Mouse (Mus musculus): ENCODE measurements at regions not wholly inside any gene's neighbourhood (a gene's known extent, or its start where the extent isn't known, plus 50 kb on each side); places are given as distances from the start of the nearest gene placed in this dataset.

GRCm38 (mm10) chr2:74930702-74931101 is 105.1 kb downstream of the Mtx2 start:
- H3K27me3 ChIP-seq, result peaks cover 3% of the 10 kb centered on the region; the same call in 1 of the 2 replicates
- WGBS, result 71% methylated on average over 3 of the region's 3 CpGs
- no peaks in the 10 kb centered on the region for H3K36me3 ChIP-seq
- no peak overlapping the region for H3K4me2 ChIP-seq
- peaks cover 6% of the 10 kb centered on the region for H3K4me1 ChIP-seq (replicated peaks)
- H3K27ac ChIP-seq, result no peak overlapping the region
- H3K9me3 ChIP-seq (replicated peaks), result no peaks in the 10 kb centered on the region
- ATAC-seq (replicated peaks; ENCODE audit: insufficient number of reproducible peaks, insufficient read depth, low FRiP score, low read depth), result no peak
- no peak overlapping the region for H3K9ac ChIP-seq
- H3K4me3 ChIP-seq, result no peak overlapping the region

GRCm38 (mm10) chr2:74933190-74933589 is 107.6 kb downstream of the Mtx2 start:
- H3K27ac ChIP-seq, result no peak overlapping the region
- no peak; the same call in 1 of the 2 replicates for ATAC-seq (replicated peaks; ENCODE audit: insufficient number of reproducible peaks, insufficient read depth, low FRiP score, low read depth)
- H3K4me2 ChIP-seq, result no peak overlapping the region
- 25% methylated on average over 8 of the region's 8 CpGs for WGBS
- no peaks in the 10 kb centered on the region for H3K9me3 ChIP-seq (replicated peaks)
- H3K9ac ChIP-seq, result no peak overlapping the region
- peaks cover 3% of the 10 kb centered on the region; the same call in 1 of the 2 replicates for H3K27me3 ChIP-seq
- H3K4me3 ChIP-seq, result no peak overlapping the region
- no peaks in the 10 kb centered on the region for H3K36me3 ChIP-seq
- H3K4me1 ChIP-seq (replicated peaks), result peaks cover 6% of the 10 kb centered on the region

- Histone ChIP-seq H3K4me3 (no peak overlapping the region), H3K4me2 (no peak overlapping the region), H3K27ac (no peak overlapping the region), H3K4me1 (replicated peaks) (peaks cover 6% of the 10 kb centered on the region), H3K9me3 (replicated peaks) (no peaks in the 10 kb centered on the region), H3K27me3 (peaks cover 3% of the 10 kb centered on the region; the same call in 1 of the 2 replicates), H3K9ac (no peak overlapping the region), H3K36me3 (no peaks in the 10 kb centered on the region)
- ATAC-seq (replicated peaks; ENCODE audit: insufficient number of reproducible peaks, insufficient read depth, low FRiP score, low read depth), result no peak
- 79% methylated on average over 1 of the region's 1 CpGs for WGBS
These were observed 108.2 kb downstream of the Mtx2 start for GRCm38 (mm10) chr2:74933771-74934170.

GRCm38 (mm10) chr2:74938711-74939110 is 113.1 kb downstream of the Mtx2 start:
- no peak for ATAC-seq (replicated peaks; ENCODE audit: insufficient number of reproducible peaks, insufficient read depth, low FRiP score, low read depth)
- no peak overlapping the region for H3K27ac ChIP-seq
- H3K9me3 ChIP-seq (replicated peaks), result no peaks in the 10 kb centered on the region
- no peaks in the 10 kb centered on the region for H3K27me3 ChIP-seq
- 68% methylated on average over 9 of the region's 9 CpGs for WGBS
- H3K9ac ChIP-seq, result no peak overlapping the region
- no peaks in the 10 kb centered on the region for H3K36me3 ChIP-seq
- no peak overlapping the region for H3K4me2 ChIP-seq
- no peak overlapping the region for H3K4me3 ChIP-seq
- no peaks in the 10 kb centered on the region for H3K4me1 ChIP-seq (replicated peaks)

GRCm38 (mm10) chr2:74941966-74942365 is 116.4 kb downstream of the Mtx2 start:
- ATAC-seq (replicated peaks; ENCODE audit: insufficient number of reproducible peaks, insufficient read depth, low FRiP score, low read depth), result no peak
- no peaks in the 10 kb centered on the region for H3K4me1 ChIP-seq (replicated peaks)
- H3K36me3 ChIP-seq, result no peaks in the 10 kb centered on the region
- 91% methylated on average over 10 of the region's 10 CpGs for WGBS
- H3K9ac ChIP-seq, result no peak overlapping the region
- H3K4me3 ChIP-seq, result no peak overlapping the region
- no peaks in the 10 kb centered on the region for H3K9me3 ChIP-seq (replicated peaks)
- no peak overlapping the region for H3K4me2 ChIP-seq
- H3K27me3 ChIP-seq, result no peaks in the 10 kb centered on the region
- H3K27ac ChIP-seq, result no peak overlapping the region

GRCm38 (mm10) chr2:74942611-74943198 is 117.1 kb downstream of the Mtx2 start:
- H3K4me2 ChIP-seq, result no peak overlapping the region

GRCm38 (mm10) chr2:74945185-74945749 is 119.7 kb downstream of the Mtx2 start:
- Histone ChIP-seq H3K27ac (no peak overlapping the region), H3K9ac (no peak overlapping the region), H3K9me3 (replicated peaks) (no peaks in the 10 kb centered on the region), H3K4me3 (no peak overlapping the region), H3K36me3 (no peaks in the 10 kb centered on the region), H3K4me1 (replicated peaks) (no peaks in the 10 kb centered on the region), H3K27me3 (no peaks in the 10 kb centered on the region), H3K4me2 (no peak overlapping the region)
- ATAC-seq (replicated peaks; ENCODE audit: insufficient number of reproducible peaks, insufficient read depth, low FRiP score, low read depth), result no peak
- 91% methylated on average over 7 of the region's 7 CpGs for WGBS

More at GRCm38 (mm10) chr2:74942611-74943198, 117.1 kb downstream of the Mtx2 start:
- Histone ChIP-seq H3K9me3 (replicated peaks) (no peaks in the 10 kb centered on the region), H3K4me1 (replicated peaks) (no peaks in the 10 kb centered on the region), H3K27me3 (no peaks in the 10 kb centered on the region), H3K36me3 (no peaks in the 10 kb centered on the region), H3K27ac (no peak overlapping the region), H3K4me3 (no peak overlapping the region), H3K9ac (no peak overlapping the region)
- WGBS, result 53% methylated on average over 6 of the region's 6 CpGs
- no peak for ATAC-seq (replicated peaks; ENCODE audit: insufficient number of reproducible peaks, insufficient read depth, low FRiP score, low read depth)

- Histone ChIP-seq H3K27ac (no peak overlapping the region), H3K9ac (no peak overlapping the region), H3K36me3 (no peaks in the 10 kb centered on the region), H3K4me3 (no peak overlapping the region), H3K4me1 (replicated peaks) (no peaks in the 10 kb centered on the region), H3K27me3 (no peaks in the 10 kb centered on the region), H3K4me2 (no peak overlapping the region), H3K9me3 (replicated peaks) (no peaks in the 10 kb centered on the region; the same call in 1 of the 2 replicates)
- no peak for ATAC-seq (replicated peaks; ENCODE audit: insufficient number of reproducible peaks, insufficient read depth, low FRiP score, low read depth)
- WGBS, result 73% methylated on average over 12 of the region's 12 CpGs
These were observed 126.0 kb downstream of the Mtx2 start for GRCm38 (mm10) chr2:74951401-74952260.

- no peak for ATAC-seq (replicated peaks; ENCODE audit: insufficient number of reproducible peaks, insufficient read depth, low FRiP score, low read depth)
- Histone ChIP-seq H3K4me2 (no peak overlapping the region), H3K27ac (no peak overlapping the region), H3K4me1 (replicated peaks) (no peaks in the 10 kb centered on the region), H3K27me3 (no peaks in the 10 kb centered on the region), H3K36me3 (no peaks in the 10 kb centered on the region), H3K4me3 (no peak overlapping the region), H3K9ac (no peak overlapping the region), H3K9me3 (replicated peaks) (no peaks in the 10 kb centered on the region; the same call in 1 of the 2 replicates)
- WGBS, result 76% methylated on average over 9 of the region's 9 CpGs
These were observed 128.5 kb downstream of the Mtx2 start for GRCm38 (mm10) chr2:74954101-74954500.

- H3K27me3 ChIP-seq, result no peaks in the 10 kb centered on the region
- no peak overlapping the region for H3K4me2 ChIP-seq
- H3K27ac ChIP-seq, result no peak overlapping the region
- H3K9me3 ChIP-seq (replicated peaks), result no peaks in the 10 kb centered on the region; the same call in 1 of the 2 replicates
- no peaks in the 10 kb centered on the region for H3K36me3 ChIP-seq
- ATAC-seq (replicated peaks; ENCODE audit: insufficient number of reproducible peaks, insufficient read depth, low FRiP score, low read depth), result no peak
- no peak overlapping the region for H3K9ac ChIP-seq
- WGBS, result 80% methylated on average over 4 of the region's 4 CpGs
- no peak overlapping the region for H3K4me3 ChIP-seq
- H3K4me1 ChIP-seq (replicated peaks), result no peaks in the 10 kb centered on the region
These were observed 129.9 kb downstream of the Mtx2 start for GRCm38 (mm10) chr2:74955281-74956128.

- Histone ChIP-seq H3K4me3 (no peak overlapping the region), H3K9ac (no peak overlapping the region), H3K27ac (no peak overlapping the region), H3K27me3 (peaks cover 1% of the 10 kb centered on the region; the same call in 1 of the 2 replicates), H3K9me3 (replicated peaks) (no peaks in the 10 kb centered on the region; the same call in 1 of the 2 replicates), H3K4me1 (replicated peaks) (no peaks in the 10 kb centered on the region), H3K36me3 (no peaks in the 10 kb centered on the region), H3K4me2 (no peak overlapping the region)
- no peak for ATAC-seq (replicated peaks; ENCODE audit: insufficient number of reproducible peaks, insufficient read depth, low FRiP score, low read depth)
- WGBS, result 84% methylated on average over 1 of the region's 1 CpGs
These were observed 130.5 kb downstream of the Mtx2 start for GRCm38 (mm10) chr2:74956129-74956450.
